Mouse (Mus musculus): ENCODE data around the gene Agt.
A peak's percentile ranks its signal among the peaks of the same experiment; 100 is the strongest.

Agt gene

DNA sequence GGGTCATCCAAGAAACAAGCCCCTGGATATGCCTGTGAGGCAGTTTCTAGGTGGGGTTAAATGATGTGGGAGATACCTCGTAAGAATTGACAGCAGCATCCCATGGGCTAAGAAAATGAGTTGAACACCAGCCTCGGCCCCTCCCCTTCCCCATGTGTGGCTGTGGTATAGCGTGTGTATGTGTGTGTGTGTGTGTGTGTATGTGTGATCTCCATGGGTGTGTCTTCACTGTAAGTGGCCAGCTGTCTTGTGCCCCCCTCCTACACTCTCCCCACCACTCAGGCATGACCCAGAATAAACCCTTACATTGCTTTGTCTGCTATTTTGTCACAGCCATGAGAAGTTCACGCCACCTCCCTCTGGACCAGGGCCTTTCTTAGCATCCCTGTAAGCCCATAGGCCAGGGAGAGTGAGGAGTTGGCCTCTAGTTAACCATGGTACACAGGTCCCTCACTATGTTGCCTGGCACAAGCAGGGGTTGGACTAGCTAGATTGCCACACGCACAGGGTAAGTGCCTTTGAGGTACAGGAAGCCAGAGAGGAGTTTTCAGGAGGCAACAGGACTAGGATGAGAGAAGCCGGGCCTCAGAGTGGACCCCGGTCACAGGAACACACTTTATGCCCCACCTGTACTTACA lies 14.3 kb downstream of the Agt start:
- DNase-seq (ENCODE audit: low spot score): no peak

GRCm38 (mm10) chr8:124551011-124551661 lies 18.4 kb downstream of the Agt start:
- DNase-seq (ENCODE audit: low spot score): no peak

DNA sequence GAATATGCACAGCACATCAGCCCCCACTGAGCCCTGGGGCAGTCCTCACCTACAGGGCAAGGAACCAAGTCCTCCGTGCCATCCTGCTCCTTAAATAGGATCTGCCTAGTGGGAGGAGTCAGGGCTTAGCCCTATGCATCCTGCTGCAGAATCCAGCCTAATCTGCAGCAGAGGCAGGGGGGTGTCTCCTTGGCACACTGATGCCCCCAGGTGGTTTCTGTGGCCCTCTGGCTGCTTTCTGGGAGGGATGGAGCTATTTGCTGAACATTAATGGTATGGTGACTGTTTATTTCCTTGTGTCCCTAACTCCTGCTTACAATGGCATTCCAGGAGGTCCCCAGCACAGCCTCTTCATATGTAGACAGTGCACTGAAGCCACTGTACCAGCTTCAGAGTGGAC lies 21.3 kb downstream of the Agt start:
- no peak for DNase-seq (ENCODE audit: low spot score)

- no peak for DNase-seq (ENCODE audit: low spot score)
Observed at GRCm38 (mm10) chr8:124547269-124547668, 22.2 kb downstream of the Agt start.

GRCm38 (mm10) chr8:124546815-124547214 lies 22.7 kb downstream of the Agt start:
- DNase-seq (ENCODE audit: low spot score): no peak

GRCm38 (mm10) chr8:124546371-124546770 lies 23.1 kb downstream of the Agt start:
- no peak for DNase-seq (ENCODE audit: low spot score)

- DNase-seq (ENCODE audit: low spot score): no peak
Observed at GRCm38 (mm10) chr8:124543272-124543671, 26.2 kb downstream of the Agt start.

DNA sequence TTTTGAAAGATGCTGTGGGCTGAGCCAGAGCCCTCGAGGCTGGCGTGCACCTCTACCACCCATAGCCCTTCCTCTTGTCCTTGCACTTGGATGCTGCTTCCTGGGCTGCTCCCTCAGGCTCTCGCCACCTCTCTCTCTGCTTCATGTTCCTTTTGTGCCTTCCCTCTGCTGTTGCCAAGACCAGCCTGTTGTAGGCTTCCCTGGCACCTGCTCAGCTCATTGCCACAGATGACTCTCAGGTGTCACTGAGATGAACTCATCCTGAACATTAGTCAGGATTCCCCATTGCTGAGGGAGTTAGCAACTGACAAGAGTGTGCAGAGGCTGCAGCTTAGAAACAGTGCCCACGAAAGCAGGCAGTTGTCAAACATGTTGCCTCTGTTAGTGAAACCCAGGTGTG lies 27.5 kb downstream of the Agt start:
- DNase-seq (ENCODE audit: low spot score): no peak

GRCm38 (mm10) chr8:124540906-124541305 lies 28.6 kb downstream of the Agt start:
- no peak for DNase-seq (ENCODE audit: low spot score)

DNA sequence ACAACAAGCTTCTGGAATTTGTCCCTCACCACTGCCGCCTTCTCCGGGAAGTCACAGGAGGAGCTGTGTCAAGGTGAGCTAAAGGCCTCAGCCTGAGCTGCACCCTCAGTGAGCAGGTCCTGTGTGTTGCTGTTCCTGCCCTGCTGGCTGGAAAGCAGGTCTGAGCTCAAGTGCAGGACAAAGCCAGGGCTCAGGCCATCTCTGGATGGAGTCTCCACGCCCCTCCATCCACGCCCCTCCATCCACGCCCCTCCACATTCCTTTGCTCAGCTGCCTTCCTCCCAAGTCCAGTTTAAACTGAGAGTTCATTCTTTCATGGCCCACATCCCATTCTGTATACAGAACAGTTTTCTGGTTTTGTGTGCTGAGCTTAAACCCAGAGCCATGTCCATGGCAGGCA lies 34.1 kb downstream of the Agt start:
- no peak for DNase-seq (ENCODE audit: low spot score)

GRCm38 (mm10) chr8:124532626-124533025 lies 36.9 kb downstream of the Agt start:
- no peak for DNase-seq (ENCODE audit: low spot score)

DNA sequence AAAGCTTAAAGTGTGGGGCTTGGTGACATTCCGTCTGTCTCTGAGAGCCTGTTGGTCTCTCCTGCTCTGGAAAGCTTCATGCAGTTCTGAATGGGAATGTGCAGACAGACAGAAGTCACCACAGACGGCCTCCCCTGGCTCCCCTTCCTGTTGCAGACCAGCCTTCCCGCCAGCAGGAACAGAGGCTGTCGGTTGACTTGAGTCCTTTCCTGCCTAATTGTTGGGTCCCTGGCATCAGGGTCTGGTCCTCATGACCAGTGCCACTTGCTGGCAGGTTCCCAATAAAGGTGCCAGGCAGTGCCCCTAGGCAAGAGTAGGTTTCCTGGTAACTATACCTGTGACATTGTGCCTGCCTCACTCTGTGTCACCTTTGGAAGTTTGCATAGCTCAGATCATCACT lies 38.5 kb downstream of the Agt start:
- DNase-seq (ENCODE audit: low spot score): no peak

GRCm38 (mm10) chr8:124530556-124530955 lies 39.0 kb downstream of the Agt start:
- no peak for DNase-seq (ENCODE audit: low spot score)

DNA sequence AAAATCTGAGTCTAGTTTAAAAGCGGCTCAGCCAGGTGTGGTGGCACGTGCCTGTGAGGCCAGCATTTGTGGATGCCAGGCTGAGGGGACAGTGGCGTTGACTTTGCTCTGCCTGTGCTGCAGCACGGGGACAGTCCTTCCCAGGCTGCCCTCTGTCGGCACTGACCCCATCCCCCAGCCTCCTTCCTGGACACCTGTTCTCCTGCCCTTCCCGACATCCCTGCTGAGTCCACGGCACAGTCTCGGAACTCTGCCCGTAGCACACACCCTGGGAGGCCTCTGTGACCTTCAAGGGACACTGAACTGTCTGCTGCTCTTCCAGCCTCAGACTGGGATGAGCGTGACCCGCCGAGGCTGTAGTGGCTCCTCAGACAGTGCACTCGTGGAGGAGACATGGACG lies 39.4 kb downstream of the Agt start:
- no peak for DNase-seq (ENCODE audit: low spot score)

- no peak for DNase-seq (ENCODE audit: low spot score)
Observed at GRCm38 (mm10) chr8:124526261-124526660, 43.2 kb downstream of the Agt start.

GRCm38 (mm10) chr8:124521946-124522345 lies 47.6 kb downstream of the Agt start:
- DNase-seq (ENCODE audit: low spot score): no peak

GRCm38 (mm10) chr8:124520249-124521080 lies 49.0 kb downstream of the Agt start, which contains the start of gene Cog2:
Cog2 (plus strand) TSS chr8:124520767.
- peak; percentile 98 for DNase-seq (ENCODE audit: low spot score)

DNA sequence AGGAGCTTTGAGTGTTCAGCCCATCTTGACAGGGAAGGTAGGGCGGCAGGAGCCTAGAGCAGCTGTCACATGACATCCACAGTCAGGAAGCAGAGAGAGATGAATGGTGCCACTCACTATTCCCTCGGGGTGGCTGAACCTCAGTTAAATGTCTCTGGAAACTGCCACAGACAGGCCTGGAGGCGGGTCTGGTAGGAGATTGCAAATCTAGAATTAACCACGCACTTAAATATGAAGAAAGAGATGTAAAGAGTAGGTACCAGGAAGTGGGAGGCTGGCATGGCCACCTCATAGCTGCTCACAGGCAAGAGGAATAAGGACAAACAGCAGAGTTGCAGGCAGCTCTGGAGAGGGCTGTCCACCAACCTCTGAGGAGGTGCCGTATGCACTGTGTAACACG lies 52.4 kb downstream of the Agt start:
- DNase-seq (ENCODE audit: low spot score): no peak

- no peak for DNase-seq (ENCODE audit: low spot score)
Observed at GRCm38 (mm10) chr8:124516525-124516924, 53.0 kb downstream of the Agt start.

DNA sequence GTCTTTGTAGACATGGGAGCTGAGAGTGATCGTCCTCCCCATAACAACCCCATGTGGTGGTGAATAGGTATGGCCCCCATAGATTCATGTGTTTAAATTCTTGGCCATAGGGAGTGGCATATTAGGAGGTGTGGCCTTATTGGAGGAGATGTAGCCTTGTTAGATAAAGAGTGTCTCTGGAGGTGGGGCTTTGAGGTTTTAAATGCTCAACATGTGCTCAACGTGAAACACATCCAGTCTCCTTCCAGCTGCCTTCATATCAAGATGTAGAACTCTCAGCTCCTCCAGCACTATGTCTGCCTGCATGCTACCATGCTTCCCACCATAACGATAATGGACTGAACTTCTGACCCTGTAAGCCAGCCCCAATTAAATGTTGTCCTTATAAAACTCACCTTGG lies 53.5 kb downstream of the Agt start:
- DNase-seq (ENCODE audit: low spot score): no peak

GRCm38 (mm10) chr8:124509156-124509555 lies 60.4 kb downstream of the Agt start:
- no peak for DNase-seq (ENCODE audit: low spot score)

DNA sequence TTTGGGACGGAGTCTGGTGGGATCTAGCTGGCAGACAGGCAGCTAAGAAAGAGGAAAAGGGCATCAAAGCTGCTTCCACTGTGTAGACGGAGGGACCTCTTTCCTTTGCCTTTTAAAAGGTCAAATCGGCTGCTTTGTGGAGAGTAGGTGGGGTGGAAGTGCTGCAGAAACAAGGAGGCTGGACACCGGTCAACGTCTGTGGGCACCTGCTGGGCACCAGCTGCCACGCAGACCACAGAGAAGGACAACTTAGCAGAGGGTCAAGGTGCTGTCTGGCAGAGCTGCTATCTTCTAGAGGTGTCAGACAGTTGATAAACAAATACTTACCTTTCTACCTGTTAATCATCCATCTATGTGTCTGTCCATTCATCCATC lies 61.2 kb downstream of the Agt start:
- DNase-seq (ENCODE audit: low spot score): no peak

Data from embryo, embryonic 10 days (tissue).